30 mouse cellular contexts compared by ENCODE assay signal in genomic region chr3:7953911-7954310, GRCm38 (mm10).
"Had no signal": no experiment of that assay in that cellular context is flagged by ENCODE, and none has a peak within 500 bp of the region (broad histone marks: within the 10 kb centered on the region; RNA-seq: fewer than 3 reads in every experiment).

No protein-coding gene starts in this region.

- H3K27me3 ChIP-seq: heart, embryonic 12.5 days; heart, embryonic 13.5 days; heart, embryonic 15.5 days; hindbrain, embryonic 12.5 days; hindbrain, embryonic 13.5 days; hindbrain, embryonic 15.5 days; intestine, embryonic 15.5 days; kidney, embryonic 15.5 days had no signal

- H3K4me1 ChIP-seq: heart, embryonic 10.5 days; heart, embryonic 12.5 days; heart, embryonic 13.5 days; heart, embryonic 15.5 days; hindbrain, embryonic 10.5 days; hindbrain, embryonic 12.5 days; hindbrain, embryonic 13.5 days; hindbrain, embryonic 15.5 days; intestine, embryonic 15.5 days; kidney, embryonic 15.5 days had no signal

- H3K36me3 ChIP-seq: heart, embryonic 10.5 days; heart, embryonic 12.5 days; heart, embryonic 13.5 days; heart, embryonic 15.5 days; hindbrain, embryonic 10.5 days; hindbrain, embryonic 12.5 days; hindbrain, embryonic 13.5 days; hindbrain, embryonic 15.5 days; intestine, embryonic 15.5 days; kidney, embryonic 15.5 days had no signal

- H3K27ac ChIP-seq: heart, embryonic 10.5 days; heart, embryonic 13.5 days; heart, embryonic 15.5 days; hindbrain, embryonic 10.5 days; hindbrain, embryonic 12.5 days; hindbrain, embryonic 13.5 days; hindbrain, embryonic 14.5 days; hindbrain, embryonic 15.5 days; hindbrain, postnatal 0 days; intestine, embryonic 15.5 days; kidney, embryonic 15.5 days; kidney, postnatal 0 days; layer of hippocampus, adult 2 months had no signal

- DNase-seq: heart, postnatal 10 days; heart, postnatal 14 days; heart, postnatal 36 days; heart, postnatal 4 days; kidney, adult 11 months; kidney, adult 18-20 months; kidney, adult 2 months; kidney, adult 8-10 months; kidney, adult 9 months; kidney, postnatal 10 days; kidney, postnatal 14 days; kidney, postnatal 25 days; kidney, postnatal 36 days; kidney, postnatal 4 days; layer of hippocampus, adult 9-11 months; layer of hippocampus, postnatal 36 days had no signal

- H3K4me3 ChIP-seq: heart, embryonic 10.5 days; heart, embryonic 12.5 days; heart, embryonic 13.5 days; heart, embryonic 15.5 days; hindbrain, embryonic 10.5 days; hindbrain, embryonic 12.5 days; hindbrain, embryonic 13.5 days; hindbrain, embryonic 15.5 days; intestine, embryonic 15.5 days; kidney, embryonic 15.5 days; layer of hippocampus, adult 2 months had no signal
